ENCODE assay signal across 40 mouse cellular contexts in genomic region chr16:32445558-32445957, GRCm38 (mm10). TPM values are rescaled to one million over a fixed set of nuclear protein-coding genes. Genes with fewer than 3 reads are reported as not detected.
DNase-seq lines count a peak whose midpoint lies in the region; ATAC-seq and TF ChIP-seq lines count a peak whose summit lies in the region.
"Had no signal": no experiment of that assay in that cellular context is flagged by ENCODE, and none has a peak within 500 bp of the region (broad histone marks: within the 10 kb centered on the region; RNA-seq: fewer than 3 reads in every experiment).

No protein-coding gene starts in this region.

- H3K4me2 ChIP-seq in kidney, embryonic 15.5 days, result no peak overlapping the region
- no peak overlapping the region for H3K4me2 ChIP-seq in liver, embryonic 15.5 days
- H3K4me2 ChIP-seq: limb, embryonic 12.5 days; lung, embryonic 15.5 days; midbrain, embryonic 15.5 days; neural tube, embryonic 15.5 days had no signal

- no peaks in the 10 kb centered on the region for H3K36me3 ChIP-seq in kidney, embryonic 15.5 days
- H3K36me3 ChIP-seq in MEL (ENCODE audit: control insufficient read depth in 1 of 2, insufficient read depth in 2 of 2, low read length in 2 of 2), result peaks cover 0 to 59% of the 10 kb centered on the region in 2 experiments; a peak in 2 of 4 replicates
- peaks cover 16% of the 10 kb centered on the region for H3K36me3 ChIP-seq in liver, embryonic 15.5 days (replicated peaks)
- H3K36me3 ChIP-seq: limb, embryonic 12.5 days; lung, embryonic 15.5 days; midbrain, embryonic 15.5 days had no signal

- no peak overlapping the region for H3K4me3 ChIP-seq in gastrocnemius, adult 2 months
- no peak overlapping the region for H3K4me3 ChIP-seq in kidney, embryonic 15.5 days (replicated peaks)
- no peak overlapping the region for H3K4me3 ChIP-seq in MEL (ENCODE audit: control insufficient read depth in 1 of 2, insufficient read depth in 1 of 2, low read depth in 2 of 2, low read length in 2 of 2)
- H3K4me3 ChIP-seq in liver, embryonic 15.5 days (replicated peaks), result no peak overlapping the region
- H3K4me3 ChIP-seq: erythroblast, embryonic 14.5 days; left cerebral cortex, adult 2 months; limb, embryonic 12.5 days; lung, embryonic 15.5 days; midbrain, embryonic 10.5 days; midbrain, embryonic 15.5 days; neural tube, embryonic 15.5 days had no signal

- H3K27me3 ChIP-seq in kidney, embryonic 15.5 days, result no peaks in the 10 kb centered on the region
- no peaks in the 10 kb centered on the region for H3K27me3 ChIP-seq in MEL (ENCODE audit: control insufficient read depth in 1 of 2, insufficient read depth in 2 of 2, low read length in 2 of 2)
- no peaks in the 10 kb centered on the region for H3K27me3 ChIP-seq in liver, embryonic 15.5 days
- H3K27me3 ChIP-seq: CH12.LX; limb, embryonic 12.5 days; lung, embryonic 15.5 days; midbrain, embryonic 15.5 days; neural tube, embryonic 15.5 days had no signal

- H3K79me2 ChIP-seq in MEL (ENCODE audit: control insufficient read depth, insufficient read depth, low read length, poor library complexity), result peaks cover 15% of the 10 kb centered on the region

- no peak overlapping the region for H3K9ac ChIP-seq in kidney, embryonic 15.5 days
- H3K9ac ChIP-seq in MEL (ENCODE audit: control insufficient read depth, low read depth, low read length, poor library complexity, severe bottlenecking), result no peak overlapping the region
- H3K9ac ChIP-seq in liver, embryonic 15.5 days, result no peak overlapping the region
- H3K9ac ChIP-seq: limb, embryonic 12.5 days; liver, embryonic 14.5 days; lung, embryonic 15.5 days; midbrain, embryonic 15.5 days; neural tube, embryonic 15.5 days had no signal

- no peaks in the 10 kb centered on the region for H3K4me1 ChIP-seq in kidney, embryonic 15.5 days
- peaks cover 40 to 47% of the 10 kb centered on the region in 2 experiments for H3K4me1 ChIP-seq in MEL (ENCODE audit: control insufficient read depth in 1 of 2, insufficient read depth in 2 of 2, low read length in 2 of 2)
- peaks cover 86% of the 10 kb centered on the region for H3K4me1 ChIP-seq in liver, embryonic 15.5 days (replicated peaks)
- H3K4me1 ChIP-seq: limb, embryonic 12.5 days; lung, embryonic 15.5 days; midbrain, embryonic 10.5 days; midbrain, embryonic 15.5 days; neural tube, embryonic 15.5 days had no signal

- intact Hi-C loops in gastrocnemius, adult 2 months (cut with DNase I), result no loop called here

- no peaks in the 10 kb centered on the region for H3K9me3 ChIP-seq in kidney, embryonic 15.5 days (replicated peaks)
- H3K9me3 ChIP-seq in MEL (replicated peaks; ENCODE audit: insufficient read depth, low read length), result no peaks in the 10 kb centered on the region
- no peaks in the 10 kb centered on the region for H3K9me3 ChIP-seq in liver, embryonic 15.5 days (replicated peaks)
- H3K9me3 ChIP-seq: limb, embryonic 12.5 days; lung, embryonic 15.5 days; midbrain, embryonic 10.5 days; midbrain, embryonic 15.5 days; neural tube, embryonic 15.5 days had no signal

- no peak for TF ChIP-seq RAD21 in MEL (IDR thresholded peaks at IDR 0.05; ENCODE audit: low read depth, low read length)

- no peak for DNase-seq in gastrocnemius, adult 2 months
- no peak for DNase-seq in gastrocnemius, postnatal 4 days (ENCODE audit: low spot score in 2 of 2)
- peak; percentile 49 for DNase-seq in kidney, postnatal 14 days
- no peak for DNase-seq in MEL (ENCODE audit: low read depth, low spot score)
- no peak for DNase-seq in ovary, postnatal 36 days (ENCODE audit: low spot score)
- DNase-seq in cerebellum, postnatal 10 days, result no peak
- DNase-seq: adrenal gland, postnatal 14 days; cerebellum, adult 11 months; cerebellum, adult 9-10 months; heart, postnatal 14 days; thymus, adult 18-20 months; thymus, postnatal 25 days had no signal

- TF ChIP-seq POLR2A in MEL (IDR thresholded peaks at IDR 0.05; ENCODE audit: control insufficient read depth in 1 of 2, insufficient read depth in 1 of 2, low read depth in 1 of 2, low read length in 2 of 2, poor library complexity in 1 of 2), result no peak

- no peak for TF ChIP-seq EP300 in MEL (IDR thresholded peaks at IDR 0.05; ENCODE audit: low read depth in 1 of 2, low read length in 2 of 2)

- WGBS in kidney, embryonic 15.5 days, result 89% methylated on average over 1 of the region's 1 CpGs
- 82% methylated on average over 1 of the region's 1 CpGs for WGBS in liver, embryonic 15.5 days (ENCODE audit: insufficient replicate concordance)

- TF ChIP-seq CTCF in gastrocnemius, adult 2 months (IDR thresholded peaks at IDR 0.05), result no peak
- TF ChIP-seq CTCF in MEL (IDR thresholded peaks at IDR 0.05 in 2 of 3, conservative IDR thresholded peaks at IDR 0.05 in 1 of 3; ENCODE audit: control insufficient read depth in 1 of 3, insufficient read depth in 1 of 3, low read depth in 2 of 3, low read length in 3 of 3, poor library complexity in 1 of 3, severe bottlenecking in 1 of 3), result no peak

- no peak for ATAC-seq in kidney, embryonic 15.5 days (replicated peaks; ENCODE audit: low FRiP score)
- no peak for ATAC-seq in liver, embryonic 15.5 days (ENCODE audit: insufficient read depth)
- ATAC-seq: forebrain, embryonic 16.5 days; hindbrain, embryonic 16.5 days; midbrain, embryonic 15.5 days had no signal

- H3K27ac ChIP-seq in gastrocnemius, adult 2 months, result 0 out of 2 replicates have a peak overlapping the region, but pooled peaks have one; percentile 20
- H3K27ac ChIP-seq in kidney, embryonic 15.5 days, result no peak overlapping the region
- H3K27ac ChIP-seq in MEL (ENCODE audit: control insufficient read depth, low read depth, low read length), result peak overlapping the region; percentile 88
- H3K27ac ChIP-seq in liver, embryonic 15.5 days (replicated peaks), result peak overlapping the region; percentile 35
- H3K27ac ChIP-seq: left cerebral cortex, adult 2 months; limb, embryonic 12.5 days; lung, embryonic 15.5 days; midbrain, embryonic 10.5 days; midbrain, embryonic 15.5 days; neural tube, embryonic 15.5 days; stomach, postnatal 0 days had no signal

TF ChIP-seq in MEL, 35 proteins besides CTCF, POLR2A, EP300 and RAD21 (continues in another document):
- TF ChIP-seq SIN3A (IDR thresholded peaks at IDR 0.05; ENCODE audit: low read length) (no peak), GABPA (IDR thresholded peaks at IDR 0.05; ENCODE audit: low read depth, low read length) (no peak), CHD1 (IDR thresholded peaks at IDR 0.05; ENCODE audit: low read depth, low read length) (no peak), ZC3H11A (IDR thresholded peaks at IDR 0.05; ENCODE audit: low read depth, low read length) (no peak), RCOR1 (IDR thresholded peaks at IDR 0.05; ENCODE audit: low read depth, low read length) (no peak), MAX (IDR thresholded peaks at IDR 0.05; ENCODE audit: low read length) (no peak), TAL1 (IDR thresholded peaks at IDR 0.05; ENCODE audit: low read length) (no peak), USF1 (IDR thresholded peaks at IDR 0.05; ENCODE audit: low read depth, low read length) (no peak), BHLHE40 (IDR thresholded peaks at IDR 0.05; ENCODE audit: borderline replicate concordance, low read depth, low read length) (no peak), GATA1 (IDR thresholded peaks at IDR 0.05; ENCODE audit: low read depth, low read length) (no peak), USF2 (IDR thresholded peaks at IDR 0.05; ENCODE audit: borderline replicate concordance in 1 of 2, insufficient read depth in 1 of 2, low read depth in 1 of 2, low read length in 2 of 2) (no peak)

RNA-seq across cellular contexts. Expression of gene Pcyt1a, which starts 14.8 kb away (rescaled TPM):
- 100 to 1,000 TPM; 108 to 123 TPM for total RNA-seq in gastrocnemius, adult 2 months (2021)
- total RNA-seq in gastrocnemius, postnatal 4 days (2021), result 10 to 100 TPM; 62.8 to 82.8 TPM
- polyA plus RNA-seq in kidney, embryonic 15.5 days (2015; fragmentation: Nextera tagmentation; extraction: Ambion mirVana), result 35.8 and 41.3 TPM in 2 replicates
- total RNA-seq in MEL (2012; rRNA removed), result 32.3 and 36.9 TPM in 2 replicates
- polyA plus RNA-seq in MEL (2012; ENCODE audit: insufficient read depth in 1 of 2, insufficient read length in 2 of 2, low read depth in 1 of 2, low replicate concordance in 2 of 2, missing spikeins in 1 of 2), result 10 to 100 TPM in 1 of 2 experiments, not detected in 1; 53.7 TPM
- polyA plus RNA-seq in liver, embryonic 15.5 days (2015; fragmentation: Nextera tagmentation; extraction: Ambion mirVana), result 38.3 and 39.5 TPM in 2 replicates

RNA-seq across cellular contexts. Expression of gene Tctex1d2, which starts 26.1 kb away (rescaled TPM):
- total RNA-seq in gastrocnemius, adult 2 months (2021), result 1 to 10 TPM; 5.3 TPM
- total RNA-seq in gastrocnemius, postnatal 4 days (2021), result 1 to 10 TPM; 4.6 to 4.8 TPM
- polyA plus RNA-seq in kidney, embryonic 15.5 days (2015; fragmentation: Nextera tagmentation; extraction: Ambion mirVana), result 32.0 and 33.6 TPM in 2 replicates
- total RNA-seq in MEL (2012; rRNA removed), result 13.0 and 14.7 TPM in 2 replicates
- polyA plus RNA-seq in MEL (2012; ENCODE audit: insufficient read depth in 1 of 2, insufficient read length in 2 of 2, low read depth in 1 of 2, low replicate concordance in 2 of 2, missing spikeins in 1 of 2), result 100 to 1,000 TPM in 1 of 2 experiments, 10 to 100 TPM in 1; 23.7 to 239 TPM
- polyA plus RNA-seq in liver, embryonic 15.5 days (2015; fragmentation: Nextera tagmentation; extraction: Ambion mirVana), result 4.6 and 5.0 TPM in 2 replicates
- total RNA-seq: CH12.LX had no signal
- polyA plus RNA-seq: erythroblast, embryonic 14.5 days had no signal

RNA-seq across cellular contexts. Expression of gene Slc51a, which starts 42.1 kb away (rescaled TPM):
- not detected for total RNA-seq in gastrocnemius, adult 2 months (2021)
- total RNA-seq in gastrocnemius, postnatal 4 days (2021), result not detected
- 2.1 and 2.2 TPM in 2 replicates for polyA plus RNA-seq in kidney, embryonic 15.5 days (2015; fragmentation: Nextera tagmentation; extraction: Ambion mirVana)
- 3.3 and 4.6 TPM in 2 replicates for total RNA-seq in MEL (2012; rRNA removed)
- 10 to 100 TPM in 1 of 2 experiments, not detected in 1; 14.5 TPM for polyA plus RNA-seq in MEL (2012; ENCODE audit: insufficient read depth in 1 of 2, insufficient read length in 2 of 2, low read depth in 1 of 2, low replicate concordance in 2 of 2, missing spikeins in 1 of 2)
- 0.37 and 0.56 TPM in 2 replicates for polyA plus RNA-seq in liver, embryonic 15.5 days (2015; fragmentation: Nextera tagmentation; extraction: Ambion mirVana)
- total RNA-seq: adrenal gland, postnatal 14 days; common myeloid progenitor, adult 5-6 weeks; gastrocnemius, adult 8-10 months; layer of hippocampus, adult 18-20 months; layer of hippocampus, postnatal 14 days; left cerebral cortex, adult 2 months; left cerebral cortex, postnatal 25 days had no signal
- polyA plus RNA-seq: erythroblast, embryonic 14.5 days; hindbrain, embryonic 16.5 days; spleen, adult 2 months had no signal

RNA-seq across cellular contexts. Expression of gene Tm4sf19, which starts 45.3 kb away (rescaled TPM):
- total RNA-seq in gastrocnemius, adult 2 months (2021), result not detected
- not detected for total RNA-seq in gastrocnemius, postnatal 4 days (2021)
- polyA plus RNA-seq in kidney, embryonic 15.5 days (2015; fragmentation: Nextera tagmentation; extraction: Ambion mirVana), result 0.55 TPM in 1 of 2 replicates, not detected in the other
- not detected in 2 replicates for total RNA-seq in MEL (2012; rRNA removed)
- polyA plus RNA-seq in MEL (2012; ENCODE audit: insufficient read depth in 1 of 2, insufficient read length in 2 of 2, low read depth in 1 of 2, low replicate concordance in 2 of 2, missing spikeins in 1 of 2), result under 1 TPM in 1 of 2 experiments, not detected in 1; 0.06 TPM
- not detected in 2 replicates for polyA plus RNA-seq in liver, embryonic 15.5 days (2015; fragmentation: Nextera tagmentation; extraction: Ambion mirVana)
- total RNA-seq: adrenal gland, postnatal 14 days; common myeloid progenitor, adult 5-6 weeks; ES-E14; gastrocnemius, adult 8-10 months; heart, postnatal 14 days; layer of hippocampus, adult 18-20 months; layer of hippocampus, postnatal 14 days; left cerebral cortex, adult 2 months; megakaryocyte progenitor cell, adult 5-6 weeks had no signal
- polyA plus RNA-seq: C2C12; erythroblast, embryonic 14.5 days; forebrain, embryonic 11.5 days; forebrain, embryonic 16.5 days; heart, embryonic 14.5 days; hindbrain, embryonic 11.5 days; hindbrain, embryonic 16.5 days; intestine, embryonic 14.5 days; limb, embryonic 12.5 days; lung, embryonic 15.5 days; midbrain, embryonic 10.5 days; midbrain, embryonic 15.5 days; neural tube, embryonic 15.5 days; stomach, postnatal 0 days had no signal

RNA-seq across cellular contexts. Expression of gene Zdhhc19, which starts 50.5 kb away (rescaled TPM):
- not detected for total RNA-seq in gastrocnemius, adult 2 months (2021)
- not detected for total RNA-seq in gastrocnemius, postnatal 4 days (2021)
- polyA plus RNA-seq in kidney, embryonic 15.5 days (2015; fragmentation: Nextera tagmentation; extraction: Ambion mirVana), result not detected in 2 replicates
- total RNA-seq in MEL (2012; rRNA removed), result 0.58 TPM in 1 of 2 replicates, not detected in the other
- polyA plus RNA-seq in MEL (2012; ENCODE audit: insufficient read depth in 1 of 2, insufficient read length in 2 of 2, low read depth in 1 of 2, low replicate concordance in 2 of 2, missing spikeins in 1 of 2), result 1 to 10 TPM in 1 of 2 experiments, not detected in 1; 1.4 TPM
- polyA plus RNA-seq in liver, embryonic 15.5 days (2015; fragmentation: Nextera tagmentation; extraction: Ambion mirVana), result not detected in 2 replicates
- total RNA-seq: adrenal gland, postnatal 14 days; CH12.LX; common myeloid progenitor, adult 5-6 weeks; ES-E14; gastrocnemius, adult 8-10 months; heart, postnatal 14 days; layer of hippocampus, adult 18-20 months; layer of hippocampus, postnatal 14 days; left cerebral cortex, adult 2 months; left cerebral cortex, postnatal 25 days; megakaryocyte progenitor cell, adult 5-6 weeks had no signal
- polyA plus RNA-seq: C2C12; embryonic facial prominence, embryonic 14.5 days; erythroblast, embryonic 14.5 days; forebrain, embryonic 11.5 days; forebrain, embryonic 16.5 days; heart, embryonic 14.5 days; hindbrain, embryonic 11.5 days; hindbrain, embryonic 16.5 days; limb, embryonic 12.5 days; liver, embryonic 14.5 days; lung, embryonic 15.5 days; midbrain, embryonic 10.5 days; midbrain, embryonic 15.5 days; neural tube, embryonic 15.5 days; spleen, adult 2 months; stomach, postnatal 0 days had no signal
